ENCODE assay signal across 19 mouse cellular contexts in the genomic region with DNA sequence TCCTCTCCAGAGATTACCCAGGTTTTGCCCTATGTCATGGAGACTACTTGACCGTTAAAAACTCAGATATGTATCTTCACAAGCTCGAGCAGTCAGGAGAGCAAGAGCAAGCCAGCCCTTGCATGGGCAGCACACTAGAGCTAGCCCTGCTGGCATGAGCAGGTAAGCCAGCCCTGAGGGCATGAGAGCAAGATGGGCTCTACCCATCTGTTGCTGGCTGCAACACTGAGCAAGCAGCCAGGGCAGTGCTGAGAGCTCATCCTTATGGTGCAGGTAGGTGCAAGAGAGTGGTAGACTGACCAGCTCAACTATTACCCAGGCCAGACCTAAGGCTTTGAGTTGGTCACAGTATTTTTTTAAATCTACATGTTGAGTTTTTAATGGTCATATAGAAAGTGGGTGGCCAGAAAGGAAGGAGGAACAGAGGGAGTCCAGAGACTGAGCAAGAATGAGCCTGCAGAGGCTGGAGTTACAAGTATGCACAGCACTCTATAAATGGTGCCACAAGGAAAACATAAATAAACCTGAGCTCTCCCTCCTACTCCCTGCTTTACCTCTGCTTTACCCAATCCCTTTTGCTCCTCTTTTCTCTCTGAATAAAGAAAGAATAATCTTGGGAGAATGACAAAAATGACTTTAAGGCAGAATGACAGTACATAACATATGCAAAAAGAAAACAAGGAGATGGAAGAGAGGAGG.
A peak's percentile ranks its signal among the peaks of the same experiment; 100 is the strongest.
DNase-seq lines count a peak whose midpoint lies in the region; ATAC-seq and TF ChIP-seq lines count a peak whose summit lies in the region.
"Had no signal": no experiment of that assay in that cellular context is flagged by ENCODE, and none has a peak within 500 bp of the region (broad histone marks: within the 10 kb centered on the region; RNA-seq: fewer than 3 reads in every experiment).

No protein-coding gene starts in this region.

- H3K27me3 ChIP-seq in heart, embryonic 10.5 days (ENCODE audit: insufficient read depth, poor library complexity, severe bottlenecking) = no peaks in the 10 kb centered on the region
- H3K27me3 ChIP-seq: limb, embryonic 13.5 days; liver, embryonic 13.5 days; Patski had no signal

- peak; percentile 81 for ATAC-seq in cerebellum, adult (ENCODE audit: insufficient number of reproducible peaks, low FRiP score, low TSS enrichment)
- ATAC-seq: midbrain, embryonic 16.5 days; Patski had no signal

- H3K9me3 ChIP-seq in heart, embryonic 10.5 days = no peaks in the 10 kb centered on the region
- no peaks in the 10 kb centered on the region for H3K9me3 ChIP-seq in ES-E14 (ENCODE audit: control insufficient read depth, insufficient read depth, low read depth, low read length)
- H3K9me3 ChIP-seq: limb, embryonic 13.5 days; liver, embryonic 13.5 days had no signal

- intact Hi-C loops in gastrocnemius, postnatal 14 days (cut with DNase I; ENCODE audit: low total_unique reads) = no loop called here

- TF ChIP-seq CTCF in layer of hippocampus, adult 2 months (conservative IDR thresholded peaks at IDR 0.05) = no peak

- in situ Hi-C loops in ES-E14 (cut with MboI; ENCODE audit: low sequenced_read_pairs in 2 of 2, unreplicated experiment in 2 of 2) = no loop called here

- peaks cover 6% of the 10 kb centered on the region for H3K4me1 ChIP-seq in heart, embryonic 10.5 days
- no peaks in the 10 kb centered on the region for H3K4me1 ChIP-seq in ES-E14 (ENCODE audit: control insufficient read depth in 2 of 2, insufficient read depth in 2 of 2, low read length in 2 of 2, poor library complexity in 1 of 2)

- no peak overlapping the region for H3K27ac ChIP-seq in heart, embryonic 10.5 days
- H3K27ac ChIP-seq in layer of hippocampus, adult 2 months = peak overlapping the region; percentile 49; the same call in 1 of the 2 replicates
- H3K27ac ChIP-seq in ES-E14 (ENCODE audit: insufficient read depth, low read depth, low read length, poor library complexity, severe bottlenecking) = peak overlapping the region; percentile 47; the same call in 1 of the 2 replicates
- H3K27ac ChIP-seq: heart, adult 2 months; hindbrain, embryonic 14.5 days; limb, embryonic 13.5 days; liver, embryonic 13.5 days; macrophage had no signal

- H3K9ac ChIP-seq in ES-E14 (ENCODE audit: insufficient read depth, low read depth, low read length, poor library complexity, severe bottlenecking) = no peak overlapping the region
- H3K9ac ChIP-seq: hindbrain, embryonic 14.5 days; limb, embryonic 13.5 days; liver, embryonic 13.5 days; lung, embryonic 14.5 days had no signal

- no peak overlapping the region for H3K4me3 ChIP-seq in heart, embryonic 10.5 days
- H3K4me3 ChIP-seq in layer of hippocampus, adult 2 months = no peak overlapping the region
- H3K4me3 ChIP-seq in ES-E14 (ENCODE audit: insufficient read depth in 1 of 2, low read depth in 1 of 2, low read length in 2 of 2, poor library complexity in 1 of 2, severe bottlenecking in 1 of 2) = no peak overlapping the region
- H3K4me3 ChIP-seq: heart, adult 2 months; limb, embryonic 13.5 days; liver, embryonic 13.5 days had no signal

- 83% methylated on average over 2 of the region's 2 CpGs for WGBS in heart, embryonic 10.5 days

- H3K36me3 ChIP-seq in heart, embryonic 10.5 days = 0 out of 2 replicates have a peak, but pooled peaks cover 2% of the 10 kb centered on the region
- H3K36me3 ChIP-seq in ES-E14 (ENCODE audit: control insufficient read depth, insufficient read depth, low read length, poor library complexity, severe bottlenecking) = no peaks in the 10 kb centered on the region
- H3K36me3 ChIP-seq: limb, embryonic 13.5 days; liver, embryonic 13.5 days had no signal

- no peak for DNase-seq in cerebellum, postnatal 4 days (ENCODE audit: low spot score in 2 of 2)
- peak; percentile 64 for DNase-seq in heart, adult 11 months
- no peak for DNase-seq in heart, embryonic 10.5 days (ENCODE audit: low spot score)
- no peak for DNase-seq in layer of hippocampus, adult 2 months (ENCODE audit: low spot score in 2 of 2)
- DNase-seq in layer of hippocampus, adult 9-11 months = no peak
- DNase-seq in ES-E14 (ENCODE audit: low read depth, low spot score) = no peak
- DNase-seq in gastrocnemius, postnatal 14 days = no peak
- DNase-seq: adrenal gland, postnatal 10 days; heart, adult 2 months; kidney, postnatal 25 days; liver, embryonic 13.5 days; lung, embryonic 14.5 days; right cerebral cortex, postnatal 25 days had no signal

TF ChIP-seq in ES-E14, 5 proteins besides CTCF, POLR2A, EP300 and RAD21:
- TF ChIP-seq CHD2 (IDR thresholded peaks at IDR 0.05; ENCODE audit: low read depth, low read length) (no peak), ZNF384 (IDR thresholded peaks at IDR 0.05; ENCODE audit: low read depth, low read length) (no peak)
TF ChIP-seq in ES-E14: peak in this region for 0.
